Mouse (Mus musculus) lung, adult 2 months (tissue): ENCODE measurements around the gene Atg4c. TPM values are rescaled to one million over a fixed set of nuclear protein-coding genes. Genes with fewer than 3 reads are reported as not detected.

ENCODE experiments used
- DNase-seq: peaks from one replicate; pipeline ENCODE4 v3.0.0; 2022
- H3K4me1 ChIP-seq: fragments of 200-500 bp; 2 replicates; pipeline ENCODE4 v1.6.1; 2011; ENCODE audit warnings: low read length; ENCODE audit not compliant: control insufficient read depth, insufficient read depth
- H3K4me3 ChIP-seq: fragments of 200-500 bp; replicated peaks from 2 replicates; pipeline ENCODE3; 2011; ENCODE audit warnings: low read depth, mild to moderate bottlenecking, control low read depth, low read length; ENCODE audit errors: extremely low read depth
- CTCF ChIP-seq: fragments of 200-500 bp; IDR thresholded peaks from 2 replicates; pipeline ENCODE4 v1.5.1; 2011; ENCODE audit warnings: mild to moderate bottlenecking, low read length, control low read depth; ENCODE audit not compliant: insufficient read depth
- POLR2A ChIP-seq: fragments of 200-500 bp; IDR thresholded peaks from 2 replicates; pipeline ENCODE4 v1.6.1; 2011; ENCODE audit warnings: low read depth, mild to moderate bottlenecking, control low read depth, low read length, borderline replicate concordance; ENCODE audit errors: extremely low read depth
- WGBS: fragments of 180-500 bp; shearing (Covaris S2); methylation state at CpG from one replicate; pipeline ENCODE4 v1.1.7; 2018; 5-methylcytosine and 5-hydroxymethylcytosine counted together
- polyA plus RNA-seq: library from polyadenylated mRNA; depleted of rRNA; stranded (reverse); fragments of >200 nt; gene quantifications from 2 replicates; pipeline ENCODE4 v1.2.3, GENCODE M21; 2012

Gene Atg4c
- polyA plus RNA-seq, 1 experiment, result 4.6 TPM

GRCm38 (mm10) chr4:99184678-99185077 lies 9.1 kb upstream of the Atg4c start:
- no peak for DNase-seq
- TF ChIP-seq POLR2A (no peak), CTCF (no peak)
- WGBS, result 73% methylated on average over 4 of the region's 4 CpGs
- Histone ChIP-seq H3K4me3 (no peak overlapping the region), H3K4me1 (no peaks in the 10 kb centered on the region; the same call in 1 of the 2 replicates)

- WGBS, result 59% methylated on average over 4 of the region's 4 CpGs
- TF ChIP-seq CTCF (no peak), POLR2A (no peak)
- no peaks in the 10 kb centered on the region; the same call in 1 of the 2 replicates for H3K4me1 ChIP-seq
- no peak for DNase-seq
- H3K4me3 ChIP-seq, result no peak overlapping the region
These were observed 8.4 kb upstream of the Atg4c start for GRCm38 (mm10) chr4:99185305-99185704.

- TF ChIP-seq CTCF, result no peak
- TF ChIP-seq POLR2A, result no peak
- H3K4me3 ChIP-seq, result no peak overlapping the region
- no peak for DNase-seq
- no peaks in the 10 kb centered on the region for H3K4me1 ChIP-seq
- 75% methylated on average over 11 of the region's 11 CpGs for WGBS
These were observed 7.2 kb upstream of the Atg4c start for GRCm38 (mm10) chr4:99186412-99187125.

- WGBS, result 54% methylated on average over 1 of the region's 1 CpGs
- Histone ChIP-seq H3K4me1 (no peaks in the 10 kb centered on the region; the same call in 1 of the 2 replicates), H3K4me3 (no peak overlapping the region)
- TF ChIP-seq CTCF (no peak), POLR2A (no peak)
- DNase-seq, result no peak
These were observed 1.1 kb upstream of the Atg4c start for GRCm38 (mm10) chr4:99192640-99193039.

- 34% methylated on average over 6 of the region's 6 CpGs for WGBS
- H3K4me3 ChIP-seq, result peak overlapping the region; percentile 81
- DNase-seq, result no peak
- TF ChIP-seq POLR2A (no peak), CTCF (no peak)
- no peaks in the 10 kb centered on the region; the same call in 1 of the 2 replicates for H3K4me1 ChIP-seq
These were observed 520 bp upstream of the Atg4c start for GRCm38 (mm10) chr4:99193214-99193613.

GRCm38 (mm10) chr4:99194826-99195225 lies 1.1 kb downstream of the Atg4c start:
- no peaks in the 10 kb centered on the region; the same call in 1 of the 2 replicates for H3K4me1 ChIP-seq
- H3K4me3 ChIP-seq, result no peak overlapping the region
- WGBS, result 19% methylated on average over 5 of the region's 5 CpGs
- TF ChIP-seq POLR2A (no peak), CTCF (no peak)
- DNase-seq, result no peak

GRCm38 (mm10) chr4:99198721-99199120 lies 5.0 kb downstream of the Atg4c start:
- no peak for DNase-seq
- H3K4me3 ChIP-seq, result no peak overlapping the region
- TF ChIP-seq CTCF (no peak), POLR2A (no peak)
- no peaks in the 10 kb centered on the region for H3K4me1 ChIP-seq

GRCm38 (mm10) chr4:99199757-99200251 lies 6.1 kb downstream of the Atg4c start:
- Histone ChIP-seq H3K4me3 (no peak overlapping the region), H3K4me1 (no peaks in the 10 kb centered on the region)
- peak; percentile 21 for DNase-seq
- WGBS, result 46% methylated on average over 13 of the region's 13 CpGs
- TF ChIP-seq CTCF (no peak), POLR2A (no peak)

GRCm38 (mm10) chr4:99200383-99201136 lies 6.8 kb downstream of the Atg4c start:
- Histone ChIP-seq H3K4me3 (no peak overlapping the region), H3K4me1 (no peaks in the 10 kb centered on the region)
- TF ChIP-seq CTCF (no peak), POLR2A (no peak)
- DNase-seq, result no peak
- 86% methylated on average over 7 of the region's 7 CpGs for WGBS
